Mouse (Mus musculus) effector memory CD4-positive, alpha-beta T cell, adult 5 months (primary cell): ENCODE data around the gene Hif3a. TPM values are rescaled to one million over a fixed set of nuclear protein-coding genes. Genes with fewer than 3 reads are reported as not detected.

Experiments used
- polyA plus RNA-seq: library from polyadenylated mRNA; unstranded; fragments of 100-300 nt; shearing (Covaris generic); gene quantifications from one replicate; pipeline ENCODE4 v1.2.1, GENCODE M21; 2017

The Hif3a gene
- 0.46 TPM for polyA plus RNA-seq

DNA sequence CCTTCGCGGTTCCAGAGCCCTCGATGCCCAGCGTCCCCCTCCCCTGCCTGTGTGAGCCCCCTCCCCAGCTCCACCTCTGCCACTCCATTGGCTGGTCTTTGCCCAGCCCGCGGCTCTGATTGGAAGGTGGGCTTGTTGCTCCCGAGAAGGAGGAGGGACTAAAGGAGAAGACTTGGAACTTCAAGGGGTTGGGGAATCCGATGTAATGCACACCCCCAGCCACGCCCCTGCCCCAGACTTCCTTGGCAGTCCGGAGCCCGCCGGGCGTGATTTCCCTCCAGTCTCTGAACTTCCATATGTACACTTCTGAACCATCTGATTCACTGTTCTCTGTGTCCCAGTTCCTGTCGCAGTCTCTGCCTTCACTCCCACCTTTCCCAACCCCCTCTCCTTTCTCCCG, at the start of gene Hif3a:
TSS of gene Hif3a (minus strand) at position 39 of the 400 bp plus-strand sequence.

DNA sequence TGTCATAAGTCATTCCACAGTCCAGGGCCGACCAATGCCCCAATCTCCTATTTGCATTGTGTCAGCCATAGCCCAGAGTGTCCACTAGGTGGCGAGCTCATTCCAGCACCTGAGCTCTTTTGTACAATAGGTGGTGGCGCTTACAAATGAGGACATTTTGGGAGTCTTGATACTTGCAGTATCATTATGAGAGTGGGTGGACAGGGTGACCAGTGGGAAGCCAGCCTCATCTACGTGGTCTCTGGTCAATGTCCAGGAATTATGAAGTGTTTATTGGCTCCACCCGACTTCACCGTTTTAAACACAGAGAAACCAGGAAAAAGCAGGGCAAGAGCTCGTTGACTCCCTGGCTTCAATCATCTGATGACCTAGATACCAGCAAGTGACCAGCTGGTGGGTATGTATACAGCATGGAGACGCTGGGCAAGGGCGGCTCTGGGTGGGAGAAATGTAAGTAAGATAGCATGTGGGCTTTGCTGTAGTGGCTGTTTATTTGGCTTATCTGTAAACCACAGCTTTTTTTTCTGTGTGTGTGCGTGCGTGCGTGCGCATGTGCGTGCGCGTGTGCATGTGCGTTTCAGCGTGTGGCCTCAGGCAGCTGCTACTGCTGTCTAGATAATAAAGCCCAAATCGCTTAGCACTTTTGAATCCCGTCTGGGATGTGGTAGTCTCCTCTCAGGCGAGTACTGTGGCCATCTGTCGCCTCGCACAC, 11.8 kb upstream of the Hif3a start, which contains the start of gene Psg16:
TSS of gene Psg16 (plus strand) at position 137 of the 712 bp plus-strand sequence.

DNA sequence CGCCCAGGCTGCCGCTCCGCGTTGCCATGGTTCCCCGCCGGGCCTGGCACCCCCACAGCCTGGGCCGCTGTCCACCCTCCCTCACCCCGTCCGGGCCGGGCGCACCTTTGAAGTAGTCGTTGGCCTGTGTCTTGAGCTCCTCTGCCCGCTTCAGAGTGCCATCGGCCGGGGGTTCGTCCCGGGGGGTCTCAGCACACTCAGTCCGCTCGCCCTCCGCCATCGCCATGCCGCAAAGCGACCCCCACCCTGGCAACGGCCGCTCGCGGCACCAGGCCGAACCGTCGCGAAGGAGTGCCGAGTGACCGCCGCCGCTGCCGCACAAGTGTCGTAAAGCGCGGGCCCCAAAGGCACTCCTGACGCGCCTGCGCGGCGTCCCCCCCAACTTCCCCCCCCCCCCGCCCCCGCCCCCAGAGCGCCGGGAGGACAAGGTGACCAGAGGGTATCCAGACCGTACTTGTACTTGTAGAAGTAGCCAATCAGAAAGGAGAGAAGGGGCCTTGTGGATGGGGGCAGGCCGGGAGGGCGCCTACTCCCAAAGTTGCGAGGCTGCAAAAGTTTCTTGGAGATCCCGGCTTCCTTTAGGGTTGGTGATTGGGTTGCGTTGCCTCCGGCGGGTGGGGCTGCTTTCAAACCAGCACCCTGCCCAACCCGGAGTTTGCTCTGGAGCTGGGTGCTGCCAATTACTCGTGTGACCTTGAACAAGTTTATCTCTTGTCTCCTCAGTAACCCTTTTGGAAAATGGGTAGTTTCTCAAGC, 34.5 kb downstream of the Hif3a start, which contains the start of gene Ppp5c:
TSS of gene Ppp5c (minus strand) at position 337 of the 756 bp plus-strand sequence.

DNA sequence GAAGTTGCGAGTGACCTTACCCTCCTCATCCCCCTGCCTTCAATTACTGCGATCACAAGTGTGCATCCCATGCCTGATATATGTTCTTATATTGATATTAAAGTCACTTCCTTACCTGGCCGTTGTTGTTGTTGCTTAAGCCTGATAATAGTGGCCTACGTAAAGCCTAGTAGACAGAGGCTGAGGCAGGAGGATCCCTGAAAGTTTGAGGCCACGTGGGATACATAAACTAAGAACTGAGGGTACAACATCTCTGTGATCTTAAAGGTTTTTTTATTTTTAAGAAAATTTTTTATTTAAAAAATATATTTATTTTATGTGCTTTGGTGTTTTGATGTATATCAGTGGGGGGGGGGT, 69.8 kb downstream of the Hif3a start, which contains the start of gene Ccdc8:
TSS of gene Ccdc8 (plus strand) at position 258 of the 357 bp plus-strand sequence.

GRCm38 (mm10) chr7:16982859-16983568, 79.2 kb downstream of the Hif3a start, which contains the start of gene Gm42372:
TSS of gene Gm42372 (plus strand) at chr7:16983086.

Other genes with a start within 250 kb of the Hif3a start
- 61.7 TPM for gene Strn4, start 246.5 kb downstream of the Hif3a start, polyA plus RNA-seq
- 19.9 TPM for gene Fkrp, start 245.7 kb downstream of the Hif3a start, polyA plus RNA-seq
- 119 TPM for gene Prkd2, start 219.5 kb downstream of the Hif3a start, polyA plus RNA-seq
- 0.25 TPM for gene Dact3, start 187.1 kb downstream of the Hif3a start, polyA plus RNA-seq
- not detected for gene Gng8, start 170.6 kb downstream of the Hif3a start, polyA plus RNA-seq
- 0.34 TPM for gene Ptgir, start 155.9 kb downstream of the Hif3a start, polyA plus RNA-seq
- gene Calm3, start 138.3 kb downstream of the Hif3a start, polyA plus RNA-seq = 87.7 TPM
- gene Pnmal2, start 117.7 kb downstream of the Hif3a start, polyA plus RNA-seq = not detected
- not detected for gene Pnmal1, start 102.7 kb downstream of the Hif3a start, polyA plus RNA-seq
- 1.2 TPM for gene Gm42372, start 79.3 kb downstream of the Hif3a start, polyA plus RNA-seq
- 0.10 TPM for gene Ccdc8, start 69.7 kb downstream of the Hif3a start, polyA plus RNA-seq
- 77.8 TPM for gene Ppp5c, start 34.5 kb downstream of the Hif3a start, polyA plus RNA-seq
- 0.50 TPM for gene Psg16, start 11.6 kb upstream of the Hif3a start, polyA plus RNA-seq
- not detected for gene Ceacam3, start 87.9 kb upstream of the Hif3a start, polyA plus RNA-seq
- gene Psg29, start 141.1 kb upstream of the Hif3a start, polyA plus RNA-seq = not detected